Mouse (Mus musculus) liver, embryonic 14.5 days (tissue): ENCODE data around the gene Chd2.

Experiments used
- CTCF ChIP-seq: IDR thresholded peaks from 2 replicates; pipeline ENCODE4 v1.5.1; 2016; ENCODE audit warnings: antibody characterized with exemption, low read depth, control low read depth
- EP300 ChIP-seq: IDR thresholded peaks from 2 replicates; pipeline ENCODE4 v1.6.1; 2016; ENCODE audit warnings: antibody characterized with exemption, low read depth

- TF ChIP-seq EP300, result no peak
- TF ChIP-seq CTCF, result no peak
Observed at GRCm38 (mm10) chr7:73559853-73560190, 18.2 kb upstream of the Chd2 start.
